Mouse (Mus musculus) heart, embryonic 10.5 days (tissue): Measurements from ENCODE around the gene Eif4e2. TPM values are rescaled to one million over a fixed set of nuclear protein-coding genes. Genes with fewer than 3 reads are reported as not detected.

ENCODE experiments used
- polyA plus RNA-seq: library from polyadenylated mRNA; unstranded; fragments of >200 nt; fragmentation: Nextera tagmentation; extraction: Ambion mirVana; gene quantifications from 2 replicates; pipeline ENCODE4 v1.2.1, GENCODE M21; 2016

Eif4e2 gene
- polyA plus RNA-seq, 1 experiment from 2014 or later = 174 TPM

Other genes with a start within 250 kb of the Eif4e2 start
- not detected in 2 replicates for gene Alppl2, start 124.0 kb upstream of the Eif4e2 start, polyA plus RNA-seq
- not detected in 2 replicates for gene Alpi, start 112.3 kb upstream of the Eif4e2 start, polyA plus RNA-seq
- gene Akp3, start 88.9 kb upstream of the Eif4e2 start, polyA plus RNA-seq = not detected in 2 replicates
- 0.09 and 0.10 TPM in 2 replicates for gene Ecel1, start 57.4 kb upstream of the Eif4e2 start, polyA plus RNA-seq
- not detected in 2 replicates for gene Prss56, start 30.6 kb upstream of the Eif4e2 start, polyA plus RNA-seq
- 0.09 and 0.13 TPM in 2 replicates for gene Chrnd, start 23.3 kb upstream of the Eif4e2 start, polyA plus RNA-seq
- gene Chrng, start 9.3 kb upstream of the Eif4e2 start, polyA plus RNA-seq = 0.34 and 0.96 TPM in 2 replicates
- 0.44 and 0.86 TPM in 2 replicates for gene Efhd1, start 50.4 kb downstream of the Eif4e2 start, polyA plus RNA-seq
- 33.0 and 38.2 TPM in 2 replicates for gene Gigyf2, start 113.1 kb downstream of the Eif4e2 start, polyA plus RNA-seq
- 0.70 and 1.0 TPM in 2 replicates for gene Kcnj13, start 180.8 kb downstream of the Eif4e2 start, polyA plus RNA-seq